Mouse (Mus musculus) cerebellum, adult 11 months (tissue): ENCODE results near the gene Krtap9-5.

Source experiments
- DNase-seq: peaks from one replicate; pipeline ENCODE4 v3.0.0; 2022

Krtap9-5 gene

DNA sequence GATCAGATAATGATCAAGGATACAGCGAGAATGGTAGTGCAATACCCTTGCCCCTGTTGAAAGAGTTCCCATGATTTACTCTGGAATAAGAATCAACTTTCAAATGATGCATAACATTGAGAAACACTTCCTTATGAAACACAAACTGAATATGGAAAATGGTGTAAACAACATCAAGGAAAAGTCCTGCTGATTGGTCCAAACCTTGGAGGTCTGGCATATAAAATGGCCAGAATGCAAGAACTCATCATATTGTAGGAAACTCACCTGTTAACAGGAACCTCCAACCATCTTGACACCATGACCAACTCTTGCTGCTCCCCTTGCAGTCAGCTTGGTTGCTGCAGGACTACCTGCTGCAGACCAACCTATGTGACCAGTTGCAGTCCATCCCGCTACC, at the start of gene Krtap9-5:
Gene Krtap9-5, plus strand, starts transcription at position 301 of the 400 bp plus-strand sequence.
- DNase-seq = no peak

DNA sequence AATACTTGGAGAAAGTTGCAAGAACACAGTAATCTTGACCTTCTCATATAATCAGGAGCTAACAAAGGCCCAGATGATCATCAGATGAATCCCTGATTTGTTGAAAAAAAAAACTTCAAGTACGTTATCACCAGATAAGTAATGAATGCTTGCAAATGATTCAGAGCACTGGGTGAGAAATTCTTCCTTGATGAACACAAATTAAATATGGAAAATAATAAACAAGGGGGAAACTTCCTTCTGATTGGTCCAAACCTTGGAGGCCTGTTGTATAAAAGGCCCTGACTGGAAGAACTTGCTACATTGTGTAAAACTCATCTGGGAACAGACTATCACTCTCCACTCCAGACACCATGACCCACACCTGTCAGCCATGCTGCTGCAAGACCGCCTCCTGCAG, 40.7 kb upstream of the Krtap9-5 start, which contains the start of gene Krtap31-1:
Gene Krtap31-1, plus strand, starts transcription at position 301 of the 400 bp plus-strand sequence.
- no peak for DNase-seq

DNA sequence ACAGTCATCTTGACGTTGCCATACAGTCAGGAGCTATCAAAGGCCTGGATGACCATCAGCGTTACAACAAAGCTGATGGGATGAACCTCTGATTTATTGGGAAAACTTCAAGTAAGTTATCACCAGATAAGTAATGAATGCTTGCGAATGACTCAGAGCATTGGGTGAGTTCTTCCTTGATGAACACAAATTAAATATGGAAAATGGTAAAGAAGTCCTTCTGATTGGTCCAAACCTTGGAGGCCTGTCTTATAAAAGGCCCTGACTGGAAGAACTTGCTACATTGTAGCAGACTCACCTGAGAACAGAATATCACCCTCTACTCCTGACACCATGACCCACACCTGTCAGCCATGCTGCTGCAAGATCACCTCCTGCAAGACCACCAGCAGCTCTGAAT, 33.8 kb upstream of the Krtap9-5 start, which contains the start of gene Gm11565:
Gene Gm11565, plus strand, starts transcription at position 301 of the 400 bp plus-strand sequence.
- no peak for DNase-seq

DNA sequence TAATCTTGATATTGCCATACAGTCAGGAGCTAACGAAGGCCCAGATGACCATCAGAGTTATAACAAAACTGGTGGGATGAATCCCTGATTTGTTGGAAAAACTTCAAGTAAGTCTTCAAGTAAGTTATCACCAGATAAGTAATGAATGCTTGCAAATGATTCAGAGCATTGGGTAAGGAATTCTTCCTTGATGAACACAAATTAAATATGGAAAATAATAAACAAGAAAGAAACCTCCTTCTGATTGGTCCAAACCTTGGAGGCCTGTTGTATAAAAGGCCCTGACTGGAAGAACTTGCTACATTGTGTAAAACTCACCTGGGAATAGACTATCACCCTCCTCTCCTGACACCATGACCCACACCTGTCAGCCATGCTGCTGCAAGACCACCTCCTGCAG, 12.3 kb upstream of the Krtap9-5 start, which contains the start of gene Krtap31-2:
Gene Krtap31-2, plus strand, starts transcription at position 301 of the 400 bp plus-strand sequence.
- no peak for DNase-seq

DNA sequence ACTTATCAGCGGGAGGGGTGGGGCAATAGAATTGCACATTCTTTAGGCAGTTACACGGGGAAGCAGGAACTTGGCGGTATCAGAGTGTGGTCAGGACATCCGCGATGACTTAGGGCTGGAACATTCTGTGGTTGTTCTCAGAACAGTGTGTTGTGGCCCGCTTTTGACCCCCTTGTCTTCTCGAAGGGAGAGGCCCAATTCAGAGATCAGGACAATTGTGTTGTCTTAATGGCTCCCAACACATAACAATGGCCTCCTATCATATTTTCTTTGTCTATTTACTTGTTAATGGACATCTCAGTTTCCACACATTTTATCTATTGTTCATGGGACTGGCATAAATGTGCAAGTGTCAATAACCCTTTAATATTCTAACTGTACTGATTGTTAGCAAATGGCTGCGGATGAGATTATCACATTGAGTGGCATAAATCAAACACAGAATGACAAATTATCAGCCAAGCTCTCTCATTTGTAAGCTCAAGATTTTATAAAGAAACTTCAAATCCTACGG, 10.5 kb upstream of the Krtap9-5 start:
- DNase-seq = no peak

DNA sequence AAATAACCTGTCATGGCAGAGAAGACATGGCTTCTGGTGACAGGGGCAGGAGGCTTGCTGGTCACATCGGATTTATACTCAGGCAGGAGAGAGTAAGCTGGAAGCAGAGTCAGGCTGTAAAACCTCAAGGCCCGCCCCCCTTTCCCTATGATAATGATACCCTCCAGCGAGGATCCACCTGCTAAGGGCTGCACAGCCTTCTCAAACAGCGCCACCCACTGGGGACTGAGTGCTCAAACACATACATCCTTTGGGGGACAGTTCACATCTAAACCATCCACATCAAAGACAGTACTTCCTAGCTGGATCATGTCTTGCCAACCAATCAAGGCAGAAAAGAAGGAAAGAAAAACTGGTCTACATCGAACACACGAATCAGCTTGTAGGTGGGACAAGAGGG, 15.9 kb downstream of the Krtap9-5 start:
- DNase-seq = no peak

DNA sequence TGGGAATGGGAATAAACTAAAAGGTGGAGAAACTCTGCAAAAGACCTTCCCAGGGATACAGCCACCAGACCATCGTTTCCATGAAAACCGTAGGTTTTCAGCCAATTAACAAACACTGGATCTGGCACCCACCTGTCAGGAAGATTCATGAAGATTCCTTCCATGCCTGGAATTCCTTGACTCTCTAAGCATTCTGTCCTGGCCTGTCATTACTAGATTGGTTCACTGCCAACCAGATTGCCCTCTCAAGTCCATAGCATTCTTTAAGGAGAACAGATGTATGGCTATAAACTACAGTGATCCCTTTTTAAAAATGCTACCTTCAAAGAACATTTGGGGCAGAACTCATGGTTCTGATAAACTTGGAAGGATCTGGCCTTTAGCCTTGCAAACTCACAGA, 17.7 kb downstream of the Krtap9-5 start:
- no peak for DNase-seq

DNA sequence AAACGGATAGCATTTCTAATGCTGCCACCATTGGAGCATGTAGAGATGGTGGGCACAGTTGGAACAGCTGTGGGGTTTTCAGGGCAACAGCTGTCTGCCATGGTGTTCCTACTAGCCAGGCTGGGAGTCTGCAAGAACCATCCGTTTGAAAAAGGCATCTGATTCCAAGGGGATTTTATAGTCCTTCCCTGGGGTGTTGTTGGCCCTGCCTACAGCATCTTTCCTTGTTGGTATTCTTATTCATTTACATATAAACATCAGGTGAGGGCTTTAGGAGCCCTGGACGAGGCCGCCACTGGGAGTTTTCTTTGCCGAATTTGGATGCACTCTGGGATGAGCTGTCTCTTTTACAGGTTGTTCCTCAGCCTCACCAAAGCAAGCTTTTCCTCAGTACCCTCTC, 30.7 kb downstream of the Krtap9-5 start, which contains the start of gene Krtap29-1:
Gene Krtap29-1, minus strand, starts transcription at position 101 of the 400 bp plus-strand sequence.
- DNase-seq = no peak

DNA sequence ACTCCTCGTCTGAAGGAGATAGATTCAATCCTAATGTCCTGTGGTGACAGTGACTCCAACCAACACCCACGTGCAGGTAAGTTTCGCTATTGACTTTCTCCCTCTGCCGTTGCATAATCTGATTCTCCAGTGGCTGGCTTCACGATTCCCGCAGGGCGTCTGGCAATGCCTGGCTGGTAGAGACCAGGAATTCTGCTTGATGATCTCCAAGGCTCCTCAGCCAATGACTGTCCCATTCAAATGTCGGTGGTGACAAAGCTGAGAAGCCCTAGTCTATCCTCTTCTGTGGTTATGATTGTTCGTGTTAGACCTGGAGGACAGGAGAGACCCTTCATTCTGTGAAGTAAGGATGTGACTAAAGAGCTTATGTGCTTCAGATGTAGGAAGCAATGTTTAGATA, 34.5 kb downstream of the Krtap9-5 start:
- DNase-seq = no peak

DNA sequence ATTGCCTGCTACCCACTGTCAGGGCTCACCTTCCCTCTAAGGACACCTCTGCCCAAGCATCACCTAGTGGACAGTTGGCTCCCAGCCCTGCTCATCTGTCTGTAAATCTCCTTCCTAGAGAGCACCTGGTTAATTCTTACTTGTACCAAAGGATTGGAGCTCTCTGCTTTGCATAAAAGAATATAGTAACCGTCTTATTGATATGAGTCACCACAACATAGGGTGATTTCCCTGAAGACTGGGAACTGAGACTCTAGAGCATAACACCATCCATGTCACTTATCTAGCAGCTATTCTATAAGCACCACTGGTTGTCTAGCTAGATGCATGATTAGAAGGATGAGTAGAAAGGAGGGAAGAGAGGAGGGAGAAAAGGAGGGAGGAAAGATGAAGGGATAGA, 35.2 kb downstream of the Krtap9-5 start:
- no peak for DNase-seq

DNA sequence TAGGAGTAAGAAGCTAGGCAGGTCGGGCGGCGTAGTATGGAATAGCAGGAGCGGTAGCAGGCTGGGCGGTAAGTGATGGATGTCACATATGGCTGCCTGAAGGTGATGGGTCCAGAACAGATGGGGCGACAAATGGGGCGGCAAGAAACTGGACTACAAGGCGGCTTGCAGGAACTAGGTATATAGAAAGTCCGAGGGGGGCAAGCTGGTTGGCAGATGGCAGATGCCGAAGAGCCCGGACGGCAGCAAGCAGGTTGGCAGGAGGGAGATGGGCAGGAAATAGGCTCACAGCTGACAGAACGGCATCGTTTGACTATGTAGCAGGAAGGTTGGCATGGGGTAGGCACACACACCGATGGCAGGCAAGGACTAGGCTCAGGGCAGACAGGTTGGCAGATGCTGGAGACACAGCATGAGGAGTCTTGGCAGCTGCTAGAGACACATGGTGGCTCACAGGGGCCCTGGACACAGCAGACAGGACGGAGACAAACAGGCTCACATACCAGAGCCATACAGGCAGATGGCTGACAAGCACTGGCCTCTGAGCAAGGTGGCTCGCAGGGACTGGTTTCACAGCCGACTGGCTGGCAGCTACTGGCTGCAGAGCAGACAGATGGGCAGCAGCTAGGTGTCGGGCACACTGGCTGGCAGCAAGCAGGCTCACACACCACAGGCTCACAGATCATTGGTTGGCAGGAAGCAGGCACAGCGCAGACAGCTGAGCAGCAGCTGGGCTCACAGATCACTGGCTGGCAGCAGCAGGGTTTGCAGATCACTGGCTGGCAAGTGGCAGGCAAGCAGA, 37.2 kb downstream of the Krtap9-5 start:
- peak; percentile 88 for DNase-seq

DNA sequence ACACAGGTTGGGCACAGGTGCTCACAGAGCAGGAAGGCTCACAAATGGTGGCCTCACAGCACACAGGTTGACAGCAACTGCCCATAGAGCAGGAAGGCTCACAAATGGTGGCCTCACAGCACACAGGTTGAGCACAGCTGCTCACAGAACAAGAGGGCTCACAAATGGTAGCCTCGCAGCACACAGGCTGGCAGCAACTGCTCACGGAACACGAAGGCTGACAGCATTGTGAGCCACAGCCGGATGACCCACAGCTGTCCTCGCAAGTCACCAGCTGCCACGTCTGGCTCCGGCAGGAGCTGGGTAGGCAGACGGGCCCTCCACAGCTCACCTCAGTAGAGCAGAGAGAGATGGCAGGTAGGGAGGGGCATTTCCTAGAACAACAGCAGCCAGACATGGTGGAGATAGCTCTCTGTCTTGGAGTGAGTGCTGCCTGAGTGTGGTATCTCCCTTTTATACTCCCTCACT, 37.9 kb downstream of the Krtap9-5 start, which contains the start of gene Krtap16-1:
Gene Krtap16-1, minus strand, starts transcription at position 418 of the 468 bp plus-strand sequence.
- DNase-seq = no peak

DNA sequence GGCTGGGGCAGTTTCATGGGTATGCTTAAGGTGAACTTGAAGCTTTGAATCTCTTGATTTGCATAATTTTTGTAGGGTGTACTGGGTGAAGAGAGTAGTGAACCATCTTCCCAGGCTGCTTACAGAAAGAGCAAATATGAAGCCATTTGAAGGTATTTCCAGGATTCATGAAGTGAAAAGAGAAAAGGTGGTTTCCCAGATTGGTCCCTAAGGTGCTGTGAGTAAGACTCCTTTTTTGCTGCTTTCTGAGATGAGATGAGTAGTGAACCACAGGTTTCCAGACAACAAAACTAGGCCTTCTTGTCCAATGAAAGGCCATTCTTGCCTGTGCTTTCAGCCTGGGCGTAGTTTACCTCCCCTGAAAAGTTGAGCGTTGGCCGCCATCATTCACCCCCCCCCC, 40.3 kb downstream of the Krtap9-5 start:
- DNase-seq = no peak

DNA sequence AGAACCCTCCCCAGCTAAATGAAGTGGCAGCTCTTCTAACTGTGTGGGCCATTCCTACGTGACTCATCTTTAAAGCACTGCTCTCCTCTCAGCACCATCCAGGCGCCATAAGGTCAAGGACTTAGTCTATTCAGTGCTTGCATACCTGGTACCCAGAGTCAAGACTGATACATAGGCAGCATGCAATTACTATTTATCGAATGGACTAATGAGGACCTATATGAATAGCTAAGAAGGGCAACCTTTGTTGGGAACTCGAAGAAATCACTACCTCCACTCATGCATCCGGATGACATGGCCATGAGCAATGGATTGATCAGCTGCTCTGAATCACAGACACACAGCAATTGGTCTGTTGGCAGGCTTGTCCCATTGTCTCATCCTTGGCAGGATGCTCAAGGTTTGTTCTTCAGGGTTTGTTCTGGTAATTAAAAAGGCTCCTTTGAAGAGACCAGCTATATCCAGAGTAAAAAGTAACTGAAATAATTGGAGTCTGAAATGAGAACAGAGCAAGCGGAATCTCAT, 41.7 kb downstream of the Krtap9-5 start:
- no peak for DNase-seq

DNA sequence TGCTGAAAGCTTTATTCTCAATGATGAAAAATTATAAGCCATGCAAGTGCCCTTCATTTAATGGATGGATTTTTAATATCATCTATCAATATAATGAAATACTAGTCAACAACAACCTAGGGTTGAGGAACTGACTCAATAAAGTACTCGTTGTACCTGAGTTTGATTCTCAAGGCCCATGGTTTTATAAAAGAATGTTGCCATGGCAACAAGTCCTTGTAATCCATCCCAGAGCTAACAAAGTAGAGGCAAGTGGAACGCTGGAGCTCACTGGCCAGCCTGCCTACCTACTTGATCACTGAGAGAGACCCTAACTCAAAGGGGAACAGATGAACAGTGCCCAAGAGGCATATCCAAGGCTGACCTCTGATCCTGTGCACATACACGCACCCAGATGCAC, 42.3 kb downstream of the Krtap9-5 start:
- no peak for DNase-seq

DNA sequence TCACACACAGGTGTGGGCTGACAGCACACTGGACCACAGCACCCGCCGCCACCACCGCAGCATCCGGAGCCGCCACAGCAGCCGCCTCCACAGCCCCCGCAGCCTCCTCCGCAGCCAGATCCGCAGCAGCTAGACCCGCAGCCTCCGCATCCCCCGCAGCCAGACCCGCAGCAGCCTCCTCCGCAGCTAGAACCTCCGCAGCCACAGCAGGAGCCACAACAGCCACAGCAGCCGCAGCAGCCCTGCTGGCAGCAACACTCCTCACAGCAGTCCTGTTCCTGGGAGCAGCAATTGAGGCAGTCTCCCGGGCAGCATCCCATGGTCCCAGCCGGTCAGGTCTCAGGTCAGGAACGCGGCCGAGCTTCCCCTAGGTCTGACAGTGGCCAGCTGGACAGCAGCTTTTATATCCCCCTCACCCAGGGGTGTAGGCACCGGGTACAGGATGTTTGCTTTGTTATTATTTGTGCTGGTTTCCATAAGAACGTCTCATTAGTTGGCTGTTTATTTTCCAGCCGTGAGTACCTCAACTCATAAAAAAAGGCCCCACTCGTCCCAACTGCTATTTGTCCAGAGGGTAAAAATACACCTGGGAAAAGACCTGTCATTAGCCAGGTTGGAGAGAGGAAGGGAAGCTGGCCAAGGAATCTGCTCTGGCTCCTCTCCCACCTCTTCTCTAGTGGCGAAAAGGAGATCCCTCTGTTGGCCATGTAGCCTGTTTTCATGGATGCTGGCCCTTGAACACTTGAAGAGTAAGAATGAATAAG, 45.5 kb downstream of the Krtap9-5 start, which contains the start of gene Krtap17-1:
Gene Krtap17-1, minus strand, starts transcription at position 375 of the 764 bp plus-strand sequence.
- DNase-seq = no peak

DNA sequence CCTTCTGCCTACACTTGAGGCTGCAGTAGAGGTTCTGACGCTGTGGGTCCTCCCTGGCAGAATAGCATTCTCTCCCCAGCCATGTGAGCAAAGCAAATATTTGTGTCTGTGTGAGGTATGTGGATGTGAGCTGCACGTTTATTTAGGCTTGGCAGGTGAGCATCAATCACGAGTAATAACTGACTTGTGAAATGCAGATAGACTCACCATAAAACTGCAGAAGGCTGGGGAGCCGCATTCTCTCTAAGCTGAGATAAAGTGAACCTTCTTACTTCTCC, 46.0 kb downstream of the Krtap9-5 start:
- DNase-seq = no peak

DNA sequence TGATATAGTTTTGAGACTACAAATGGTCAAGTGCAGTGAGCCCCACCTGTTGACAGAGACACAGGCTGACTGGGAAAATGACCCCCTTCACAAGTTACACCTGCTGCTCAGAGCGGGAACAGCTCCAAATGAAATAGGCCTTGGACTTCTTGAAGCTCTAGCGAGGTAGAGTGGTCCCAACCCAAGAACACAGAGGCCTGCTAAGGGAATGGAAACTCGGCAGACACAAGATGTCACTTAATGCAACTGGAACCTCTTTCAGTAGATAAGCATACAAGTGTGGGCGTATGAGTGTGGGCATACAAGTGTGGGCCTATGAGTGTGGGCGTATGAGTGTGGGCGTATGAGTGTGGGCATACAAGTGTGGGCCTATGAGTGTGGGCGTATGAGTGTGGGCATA, 50.8 kb downstream of the Krtap9-5 start:
- DNase-seq = no peak
